Mouse (Mus musculus) hindbrain, embryonic 10.5 days (tissue): ENCODE results near the gene Gadd45b. TPM values are rescaled to one million over a fixed set of nuclear protein-coding genes. Genes with fewer than 3 reads are reported as not detected.

Experiments used
- DNase-seq: peaks from one replicate; pipeline ENCODE4 v3.0.0-alpha.2; 2017; ENCODE audit warnings: low spot score
- H3K27ac ChIP-seq: fragments of 300-500 bp; sonication (generic); 2 replicates; pipeline ENCODE4 v1.5.1; 2016; ENCODE audit warnings: mild to moderate bottlenecking, moderate library complexity
- H3K27me3 ChIP-seq: fragments of 300-500 bp; sonication (generic); 2 replicates; pipeline ENCODE4 v1.6.1; 2016; ENCODE audit warnings: mild to moderate bottlenecking; ENCODE audit not compliant: poor library complexity, insufficient read depth, severe bottlenecking
- H3K36me3 ChIP-seq: fragments of 300-500 bp; sonication (generic); 2 replicates; pipeline ENCODE4 v1.6.1; 2016; ENCODE audit warnings: mild to moderate bottlenecking, moderate library complexity
- H3K4me1 ChIP-seq: fragments of 300-500 bp; sonication (generic); replicated peaks from 2 replicates; pipeline ENCODE4 v1.6.1; 2016; ENCODE audit warnings: mild to moderate bottlenecking
- H3K4me3 ChIP-seq: fragments of 300-500 bp; sonication (generic); 2 replicates; pipeline ENCODE4 v1.5.1; 2016; ENCODE audit warnings: mild to moderate bottlenecking, moderate library complexity
- H3K9me3 ChIP-seq: fragments of 300-500 bp; sonication (generic); 2 replicates; pipeline ENCODE4 v1.6.1; 2016; ENCODE audit warnings: mild to moderate bottlenecking, moderate library complexity
- WGBS: fragments of 180-500 bp; shearing (Covaris S2); methylation state at CpG from one replicate; pipeline ENCODE4 v1.1.7; 2016; 5-methylcytosine and 5-hydroxymethylcytosine counted together
- polyA plus RNA-seq: library from polyadenylated mRNA; unstranded; fragments of >200 nt; fragmentation: Nextera tagmentation; extraction: Ambion mirVana; gene quantifications from 2 replicates; pipeline ENCODE4 v1.2.1, GENCODE M21; 2016

Gadd45b gene
- polyA plus RNA-seq, 1 experiment from 2014 or later, result 11.8 TPM

- Histone ChIP-seq H3K9me3 (no peaks in the 10 kb centered on the region), H3K4me3 (peak overlapping the region; percentile 63), H3K27me3 (peaks cover 78% of the 10 kb centered on the region), H3K27ac (peak overlapping the region; percentile 45; the same call in 1 of the 2 replicates), H3K36me3 (no peaks in the 10 kb centered on the region), H3K4me1 (peaks cover 88% of the 10 kb centered on the region)
- no peak for DNase-seq
- 2% methylated on average over 17 of the region's 17 CpGs for WGBS
Observed at GRCm38 (mm10) chr10:80932700-80933420, 3.0 kb downstream of the Gadd45b start.

- DNase-seq, result peak; percentile 29
- no peaks in the 10 kb centered on the region for H3K36me3 ChIP-seq
- H3K9me3 ChIP-seq, result no peaks in the 10 kb centered on the region
- peaks cover 94% of the 10 kb centered on the region for H3K4me1 ChIP-seq
- H3K4me3 ChIP-seq, result peak overlapping the region; percentile 63
- WGBS, result 3% methylated on average over 21 of the region's 21 CpGs
- H3K27ac ChIP-seq, result no peak overlapping the region
- H3K27me3 ChIP-seq, result peaks cover 85% of the 10 kb centered on the region
Observed at GRCm38 (mm10) chr10:80933421-80933979, 3.6 kb downstream of the Gadd45b start.

DNA sequence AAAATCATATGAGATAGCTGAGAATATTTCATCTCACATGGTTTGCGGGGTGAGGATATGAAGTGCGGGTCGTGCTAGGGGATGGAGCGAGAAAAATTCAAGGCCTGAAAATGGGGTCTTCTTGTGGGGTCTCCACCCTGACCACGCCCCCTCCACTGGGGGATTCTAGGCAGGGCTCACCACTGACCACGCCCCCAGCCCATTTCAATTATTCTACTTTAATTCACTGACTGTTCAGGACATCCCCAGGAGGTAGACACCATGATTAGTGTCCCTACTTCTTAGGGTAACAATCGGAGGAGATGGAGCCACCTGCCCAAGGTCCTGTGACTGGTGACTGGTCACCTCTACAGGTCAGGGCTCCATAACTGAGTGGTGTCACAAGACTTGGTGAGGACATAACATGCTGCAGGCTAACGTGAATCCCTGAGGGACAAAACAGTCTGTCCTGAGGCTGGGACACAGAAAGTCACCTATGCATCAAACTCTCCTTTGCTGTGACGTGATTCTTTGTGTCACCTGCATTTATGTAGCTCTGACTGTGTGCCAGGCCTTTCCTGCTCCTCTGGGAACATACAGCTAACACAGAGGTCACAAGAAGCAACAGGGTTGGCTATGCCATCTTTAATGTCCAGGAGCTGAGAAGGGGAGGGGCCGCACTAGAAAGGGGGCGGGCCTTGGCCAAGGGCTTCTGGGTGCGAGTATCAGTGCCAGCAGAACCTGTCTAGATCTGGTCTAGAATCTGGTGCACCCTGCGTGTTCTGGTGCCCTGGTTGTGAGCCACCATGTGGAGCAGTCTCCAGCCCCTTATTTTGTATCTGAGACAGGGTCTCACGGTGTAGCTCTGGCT, 4.5 kb downstream of the Gadd45b start:
- H3K4me3 ChIP-seq, result peak overlapping the region; percentile 63; the same call in 1 of the 2 replicates
- peaks cover 94% of the 10 kb centered on the region for H3K4me1 ChIP-seq
- DNase-seq, result no peak
- no peaks in the 10 kb centered on the region for H3K9me3 ChIP-seq
- peaks cover 93% of the 10 kb centered on the region for H3K27me3 ChIP-seq
- 31% methylated on average over 14 of the region's 14 CpGs for WGBS
- no peak overlapping the region for H3K27ac ChIP-seq
- H3K36me3 ChIP-seq, result no peaks in the 10 kb centered on the region

- H3K27ac ChIP-seq, result 0 out of 2 replicates have a peak overlapping the region, but pooled peaks have one; percentile 81
- DNase-seq, result no peak
- 6% methylated on average over 3 of the region's 3 CpGs for WGBS
- peaks cover 98% of the 10 kb centered on the region for H3K27me3 ChIP-seq
- peaks cover 97% of the 10 kb centered on the region for H3K4me1 ChIP-seq
- no peaks in the 10 kb centered on the region for H3K9me3 ChIP-seq
- H3K36me3 ChIP-seq, result no peaks in the 10 kb centered on the region
- H3K4me3 ChIP-seq, result peak overlapping the region; percentile 50; the same call in 1 of the 2 replicates
Observed at GRCm38 (mm10) chr10:80935241-80935640, 5.4 kb downstream of the Gadd45b start.

- 6% methylated on average over 17 of the region's 17 CpGs for WGBS
- Histone ChIP-seq H3K36me3 (no peaks in the 10 kb centered on the region), H3K4me1 (peaks cover 97% of the 10 kb centered on the region), H3K4me3 (peak overlapping the region; percentile 50), H3K27ac (peak overlapping the region; percentile 81), H3K9me3 (no peaks in the 10 kb centered on the region), H3K27me3 (peaks cover 98% of the 10 kb centered on the region)
- DNase-seq, result peak; percentile 41
Observed at GRCm38 (mm10) chr10:80935698-80936097, 5.8 kb downstream of the Gadd45b start.

DNA sequence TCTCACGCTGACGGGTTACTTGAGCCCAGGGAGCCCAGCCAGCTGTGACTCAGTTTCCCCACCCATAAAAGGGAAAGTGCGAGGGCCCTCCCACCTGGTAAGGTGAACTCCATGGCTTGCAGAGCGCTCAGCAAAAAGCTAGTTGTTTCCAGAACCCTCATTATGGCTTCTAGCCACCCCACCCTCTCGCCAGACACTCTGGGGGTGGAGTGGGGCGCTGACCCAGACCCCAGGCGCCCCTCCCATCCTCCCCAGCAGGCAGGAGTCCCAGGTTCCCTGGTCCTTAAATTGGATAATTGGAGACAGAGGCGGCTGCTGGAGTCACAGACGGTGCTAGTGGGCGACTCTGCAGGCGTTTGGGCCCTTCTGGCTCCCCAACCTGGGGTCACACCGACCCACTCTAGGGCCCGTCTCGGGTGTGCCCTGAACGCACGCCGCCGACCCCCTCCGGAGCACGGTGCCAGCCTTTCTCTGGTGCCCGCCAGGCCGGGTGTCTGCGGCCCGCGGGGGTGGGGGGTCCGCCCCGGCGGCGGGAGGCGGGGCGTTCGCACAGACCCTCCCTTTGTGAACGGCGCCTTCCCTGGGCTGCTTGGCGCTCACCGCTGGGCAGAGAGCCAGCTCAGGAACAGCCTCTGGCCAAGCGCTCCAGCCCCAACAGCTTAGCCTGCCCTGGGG, 6.4 kb downstream of the Gadd45b start:
- peak overlapping the region; percentile 50 for H3K4me3 ChIP-seq
- H3K27me3 ChIP-seq, result peaks cover 98% of the 10 kb centered on the region
- no peaks in the 10 kb centered on the region for H3K36me3 ChIP-seq
- WGBS, result 3% methylated on average over 37 of the region's 37 CpGs
- H3K4me1 ChIP-seq, result peaks cover 97% of the 10 kb centered on the region
- peak overlapping the region; percentile 81 for H3K27ac ChIP-seq
- no peaks in the 10 kb centered on the region for H3K9me3 ChIP-seq
- DNase-seq, result peak; percentile 61

DNA sequence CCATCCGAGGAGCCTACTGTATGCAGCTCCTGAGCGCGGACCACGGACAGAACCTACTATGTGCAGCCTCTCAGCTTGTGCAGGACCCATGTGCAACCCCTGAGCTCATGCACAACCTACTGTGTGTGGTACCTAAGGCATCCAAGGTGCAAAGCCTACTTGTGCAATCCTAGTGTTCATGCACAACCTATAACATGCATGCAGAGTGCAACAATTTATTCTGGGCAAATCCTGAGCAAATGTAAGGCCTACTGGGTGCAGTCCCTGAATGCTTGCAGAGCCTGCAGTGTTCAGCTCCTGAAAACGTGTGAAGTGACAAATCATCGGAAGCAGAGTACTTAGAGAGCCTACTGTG, 6.9 kb downstream of the Gadd45b start:
- H3K27me3 ChIP-seq, result peaks cover 95% of the 10 kb centered on the region
- no peaks in the 10 kb centered on the region for H3K36me3 ChIP-seq
- peak overlapping the region; percentile 81 for H3K27ac ChIP-seq
- no peaks in the 10 kb centered on the region for H3K9me3 ChIP-seq
- no peak for DNase-seq
- peaks cover 92% of the 10 kb centered on the region for H3K4me1 ChIP-seq
- peak overlapping the region; percentile 50 for H3K4me3 ChIP-seq
- WGBS, result 12% methylated on average over 6 of the region's 6 CpGs

DNA sequence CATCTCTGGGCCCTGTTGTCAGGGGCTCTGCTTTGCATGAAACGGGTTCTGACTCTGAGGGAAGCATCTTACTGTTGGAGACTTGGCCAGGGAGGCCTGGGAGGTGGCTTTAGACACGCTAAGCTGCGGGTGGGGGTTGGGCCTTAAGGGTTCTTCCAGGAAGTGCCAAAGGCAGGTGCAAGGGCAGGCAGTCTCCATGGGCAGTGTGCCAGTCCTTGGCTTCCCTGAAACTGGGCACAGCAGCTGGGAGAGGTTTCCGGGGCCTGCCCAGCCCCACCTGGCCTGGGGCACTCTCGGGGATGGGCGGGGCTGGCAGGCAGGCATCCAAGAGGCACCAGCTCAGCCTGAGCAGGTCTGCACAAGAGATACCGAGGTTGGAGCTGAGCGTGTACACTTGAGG, 7.8 kb downstream of the Gadd45b start:
- Histone ChIP-seq H3K9me3 (no peaks in the 10 kb centered on the region), H3K27ac (0 out of 2 replicates have a peak overlapping the region, but pooled peaks have one; percentile 9), H3K27me3 (peaks cover 90% of the 10 kb centered on the region), H3K4me1 (peaks cover 84% of the 10 kb centered on the region), H3K4me3 (no peak overlapping the region), H3K36me3 (no peaks in the 10 kb centered on the region)
- DNase-seq, result no peak
- 32% methylated on average over 8 of the region's 8 CpGs for WGBS

DNA sequence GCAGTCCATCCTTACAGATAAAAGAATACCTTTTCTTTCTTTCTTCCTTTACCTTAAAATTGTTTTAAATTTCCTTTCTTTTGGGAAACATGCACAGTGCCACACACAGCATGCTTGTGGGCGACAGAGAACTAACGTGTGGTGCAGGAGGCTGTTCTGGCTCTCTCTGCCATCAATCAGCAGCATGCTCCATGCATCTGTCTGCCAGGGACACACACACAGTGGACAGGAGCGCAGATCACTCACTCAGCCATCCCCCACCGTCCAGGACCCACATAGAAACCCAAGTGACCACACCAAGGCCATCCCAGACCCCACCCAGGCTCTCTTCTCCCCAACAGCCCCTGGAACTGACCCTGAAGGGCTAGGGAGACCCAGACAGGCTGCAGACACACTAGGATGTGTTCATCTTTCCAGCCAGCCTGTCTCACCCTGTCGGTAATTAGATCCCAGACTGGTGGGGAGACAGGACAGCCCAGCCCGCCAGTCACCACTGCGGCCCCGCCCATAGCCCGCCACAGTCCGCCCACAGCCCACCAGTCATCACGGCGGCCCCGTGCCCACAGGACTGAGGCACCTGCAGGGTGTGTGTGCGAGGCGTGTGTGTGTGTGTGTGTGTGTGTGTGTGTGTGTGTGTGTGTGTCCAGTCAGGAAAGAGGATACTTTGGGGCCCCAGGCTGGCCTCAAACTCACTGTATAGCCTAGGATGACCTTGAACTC, 9.1 kb downstream of the Gadd45b start:
- Histone ChIP-seq H3K27me3 (peaks cover 77% of the 10 kb centered on the region), H3K4me3 (peak overlapping the region; percentile 53)
- 12% methylated on average over 15 of the region's 15 CpGs for WGBS

GRCm38 (mm10) chr10:80939671-80940070, 9.8 kb downstream of the Gadd45b start:
- Histone ChIP-seq H3K4me3 (peak overlapping the region; percentile 53), H3K36me3 (no peaks in the 10 kb centered on the region), H3K27me3 (peaks cover 70% of the 10 kb centered on the region), H3K27ac (peak overlapping the region; percentile 80), H3K4me1 (peaks cover 67% of the 10 kb centered on the region), H3K9me3 (no peaks in the 10 kb centered on the region)
- WGBS, result 7% methylated on average over 28 of the region's 28 CpGs
- peak; percentile 80 for DNase-seq

More for the DNA sequence above, 9.1 kb downstream of the Gadd45b start:
- peak; percentile 65 for DNase-seq
- no peaks in the 10 kb centered on the region for H3K9me3 ChIP-seq
- peak overlapping the region; percentile 80 for H3K27ac ChIP-seq
- H3K4me1 ChIP-seq, result peaks cover 73% of the 10 kb centered on the region
- no peaks in the 10 kb centered on the region for H3K36me3 ChIP-seq

DNA sequence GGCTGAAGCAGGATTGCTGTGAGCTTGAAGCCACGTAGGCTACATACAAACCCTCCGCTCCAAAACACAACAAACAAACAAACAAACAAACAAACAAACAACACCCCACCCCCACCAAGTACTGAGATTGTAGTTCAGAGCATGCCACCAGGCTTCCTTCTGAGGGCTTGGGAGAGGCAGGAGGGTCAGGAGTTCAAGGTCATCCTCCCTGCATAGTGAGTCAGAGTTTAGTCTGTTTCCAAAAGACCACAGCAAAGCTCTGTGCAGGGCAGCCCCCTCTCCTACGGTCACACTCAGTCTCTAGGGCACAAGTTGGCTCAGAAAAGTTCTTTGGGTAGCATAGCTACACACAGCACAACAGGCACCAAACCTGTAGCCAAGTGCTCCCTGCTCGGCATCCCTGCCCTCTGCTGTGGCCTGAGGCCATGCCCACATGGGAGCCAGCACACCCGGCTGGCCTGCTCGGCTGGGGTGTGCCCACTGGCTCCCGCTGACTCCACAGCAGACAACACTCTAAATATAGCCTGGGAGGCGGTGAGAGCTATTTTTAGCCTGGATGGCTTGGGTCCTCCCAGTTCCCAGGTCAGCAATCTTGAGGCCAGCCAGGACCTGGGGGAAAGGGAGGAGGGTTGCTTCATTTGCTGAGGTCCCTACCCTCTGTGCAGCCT, 10.6 kb downstream of the Gadd45b start:
- DNase-seq, result no peak
- Histone ChIP-seq H3K4me3 (peak overlapping the region; percentile 53), H3K9me3 (no peaks in the 10 kb centered on the region), H3K36me3 (no peaks in the 10 kb centered on the region), H3K27me3 (peaks cover 62% of the 10 kb centered on the region), H3K4me1 (peaks cover 62% of the 10 kb centered on the region), H3K27ac (peak overlapping the region; percentile 80)
- 60% methylated on average over 8 of the region's 8 CpGs for WGBS
